Mouse (Mus musculus) intestine, embryonic 16.5 days (tissue): Measurements from ENCODE around the gene Shprh. TPM values are rescaled to one million over a fixed set of nuclear protein-coding genes. Genes with fewer than 3 reads are reported as not detected.

Source experiments
- ATAC-seq: fragments of 200-750 bp; cut with Nextera tagmentation; 2 replicates; pipeline ENCODE4 v1.8.0; 2017; ENCODE audit warnings: moderate TSS enrichment, moderate library complexity
- H3K27ac ChIP-seq: fragments of 300-500 bp; sonication (generic); 2 replicates; pipeline ENCODE4 v1.5.1; 2014; ENCODE audit warnings: mild to moderate bottlenecking, low read length
- H3K27me3 ChIP-seq: fragments of 300-500 bp; sonication (generic); replicated peaks from 2 replicates; pipeline ENCODE4 v1.6.1; 2014; ENCODE audit warnings: low read length, control low read depth, mixed read lengths; ENCODE audit not compliant: control insufficient read depth, insufficient read depth
- H3K36me3 ChIP-seq: fragments of 300-500 bp; sonication (generic); 2 replicates; pipeline ENCODE4 v1.6.1; 2014; ENCODE audit warnings: low read length, control low read depth; ENCODE audit not compliant: control insufficient read depth, insufficient read depth
- H3K4me1 ChIP-seq: fragments of 300-500 bp; sonication (generic); 2 replicates; pipeline ENCODE4 v1.6.1; 2014; ENCODE audit warnings: low read length, control low read depth, mixed read lengths; ENCODE audit not compliant: control insufficient read depth, insufficient read depth
- H3K4me2 ChIP-seq: fragments of 300-500 bp; sonication (generic); 2 replicates; pipeline ENCODE4 v1.6.1; 2014; ENCODE audit warnings: low read depth, low read length, control low read depth
- H3K4me3 ChIP-seq: fragments of 300-500 bp; sonication (generic); 2 replicates; pipeline ENCODE4 v1.5.1; 2014; ENCODE audit warnings: mild to moderate bottlenecking, low read length
- H3K9ac ChIP-seq: fragments of 300-500 bp; sonication (generic); 2 replicates; pipeline ENCODE4 v1.6.1; 2014; ENCODE audit warnings: low read depth, low read length
- H3K9me3 ChIP-seq: fragments of 300-500 bp; sonication (generic); 2 replicates; pipeline ENCODE4 v1.6.1; 2016; ENCODE audit warnings: low read length, control low read depth; ENCODE audit not compliant: control insufficient read depth
- WGBS: fragments of 180-500 bp; shearing (Covaris S2); extraction: QIAGEN DNeasy Blood & Tissue Kit; methylation state at CpG from one replicate; pipeline ENCODE4 v1.1.7; 2014; 5-methylcytosine and 5-hydroxymethylcytosine counted together
- polyA plus RNA-seq: library from polyadenylated mRNA; unstranded; fragments of >200 nt; fragmentation: Nextera tagmentation; extraction: Ambion mirVana; gene quantifications from 2 replicates; pipeline ENCODE4 v1.2.1, GENCODE M21; 2015

Gene Shprh
- polyA plus RNA-seq, result 9.3 and 9.6 TPM in 2 replicates

DNA sequence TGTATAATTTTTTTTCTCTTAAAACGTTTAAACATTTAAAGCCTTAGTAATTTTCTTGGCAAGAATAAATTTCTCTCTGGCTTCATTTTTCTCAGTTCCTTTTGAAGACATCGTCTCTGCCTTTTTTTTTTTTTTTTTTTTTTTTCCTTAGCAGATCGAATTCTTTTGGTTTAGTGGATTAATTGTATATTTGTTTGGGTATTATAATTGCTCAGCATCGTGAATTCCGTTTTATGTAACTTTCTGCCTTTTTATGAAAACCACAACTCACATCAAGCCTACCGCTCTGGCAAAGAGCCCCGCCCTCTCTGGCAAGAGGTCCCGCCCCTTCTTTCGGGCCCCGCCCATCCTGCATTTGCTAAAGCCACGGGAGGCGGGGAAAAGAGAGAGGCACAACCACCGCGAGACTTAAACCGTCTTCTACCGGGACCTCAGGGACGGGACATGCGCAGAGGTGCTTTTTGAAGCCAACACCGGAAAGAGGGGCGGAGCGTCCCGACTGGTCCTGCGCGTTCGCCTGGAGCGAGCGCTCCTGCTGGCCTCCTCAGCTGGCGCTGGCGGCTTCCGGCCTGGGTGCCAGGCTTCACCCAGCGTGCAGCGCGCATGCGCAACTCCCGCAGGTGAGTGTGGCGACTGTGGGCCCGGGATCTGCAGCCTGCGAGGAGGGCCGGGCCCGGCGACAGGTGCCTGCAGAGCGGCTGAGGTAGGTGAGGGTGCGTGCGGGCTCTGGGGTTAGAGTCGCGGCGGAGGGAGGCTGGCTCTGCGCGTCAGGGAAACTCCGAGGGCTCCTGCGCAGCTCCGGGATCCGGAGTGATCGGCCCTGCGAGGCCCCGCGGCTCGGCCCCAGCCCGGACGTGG is at the start of gene Shprh:
Shprh (plus strand) TSS at position 544 of the 858 bp plus-strand sequence.
- peak within 1 kb of the TSS; percentile 74 for H3K27ac ChIP-seq
- WGBS, result 1% methylated on average over 59 of the region's 60 CpGs
- H3K4me1 ChIP-seq, result peaks cover 8% of the 10 kb centered on the region
- H3K9me3 ChIP-seq, result no peaks in the 10 kb centered on the region
- peak within 1 kb of the TSS; percentile 93 for H3K9ac ChIP-seq
- peak within 1 kb of the TSS; percentile 96 for H3K4me3 ChIP-seq
- H3K4me2 ChIP-seq, result peak within 1 kb of the TSS; percentile 79
- 0 out of 2 replicates have a peak, but pooled peaks cover 3% of the 10 kb centered on the region for H3K36me3 ChIP-seq
- peak; percentile 100 for ATAC-seq
- H3K27me3 ChIP-seq, result no peaks in the 10 kb centered on the region

DNA sequence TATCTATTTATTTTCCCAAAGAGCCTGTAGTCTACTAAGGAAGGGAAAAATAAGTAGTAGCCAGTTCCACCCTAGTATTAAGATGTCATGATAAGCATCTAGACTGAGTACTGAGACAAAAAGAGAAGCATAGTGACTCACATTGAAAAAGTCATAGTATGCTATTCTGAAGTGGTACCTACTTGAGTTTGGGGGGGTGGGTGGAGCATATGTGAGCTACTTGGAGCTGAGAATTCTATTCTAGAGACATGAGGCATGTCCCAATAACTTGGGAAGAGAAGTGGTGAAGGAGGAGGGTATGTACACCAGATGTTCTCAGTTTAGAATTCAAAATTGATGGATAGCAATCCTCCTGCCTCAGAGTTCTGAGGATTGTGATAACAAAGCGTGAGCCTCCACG is 27.4 kb upstream of the Shprh start:
- H3K9me3 ChIP-seq, result no peaks in the 10 kb centered on the region
- H3K4me2 ChIP-seq, result no peak overlapping the region
- H3K4me1 ChIP-seq, result no peaks in the 10 kb centered on the region
- no peaks in the 10 kb centered on the region for H3K27me3 ChIP-seq
- WGBS, result 89% methylated on average over 2 of the region's 2 CpGs
- no peak overlapping the region for H3K4me3 ChIP-seq
- H3K9ac ChIP-seq, result no peak overlapping the region
- H3K36me3 ChIP-seq, result no peaks in the 10 kb centered on the region
- no peak overlapping the region for H3K27ac ChIP-seq
- ATAC-seq, result no peak

GRCm38 (mm10) chr10:11145580-11145979 is 3.6 kb upstream of the Shprh start:
- Histone ChIP-seq H3K27ac (no peak overlapping the region), H3K4me3 (no peak overlapping the region), H3K4me2 (no peak overlapping the region), H3K9me3 (no peaks in the 10 kb centered on the region), H3K36me3 (no peaks in the 10 kb centered on the region), H3K4me1 (peaks cover 5% of the 10 kb centered on the region), H3K27me3 (no peaks in the 10 kb centered on the region), H3K9ac (no peak overlapping the region)
- ATAC-seq, result no peak

DNA sequence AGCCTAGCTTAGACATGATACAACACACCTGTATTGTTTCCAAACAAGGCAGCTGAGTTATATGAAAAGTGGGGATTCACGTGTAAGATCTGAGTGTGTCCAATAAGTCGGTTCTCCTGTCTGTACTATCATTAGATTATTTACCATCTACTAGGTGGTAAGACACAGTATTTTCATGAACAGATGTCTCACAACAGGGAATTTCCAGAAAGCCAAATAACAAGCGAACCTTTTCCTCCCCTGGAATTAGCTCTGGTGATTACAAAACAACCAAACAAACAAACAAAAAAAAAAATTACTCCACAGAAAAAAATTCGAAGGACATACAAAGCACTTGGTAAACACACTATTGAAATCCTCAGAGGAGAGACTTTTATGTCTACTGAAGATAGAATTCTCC is 781 bp upstream of the Shprh start:
- H3K4me1 ChIP-seq, result peaks cover 8% of the 10 kb centered on the region
- H3K27ac ChIP-seq, result no peak overlapping the region
- no peak overlapping the region for H3K9ac ChIP-seq
- no peak overlapping the region for H3K4me2 ChIP-seq
- no peak for ATAC-seq
- WGBS, result 58% methylated on average over 4 of the region's 4 CpGs
- H3K4me3 ChIP-seq, result no peak overlapping the region
- H3K36me3 ChIP-seq, result 0 out of 2 replicates have a peak, but pooled peaks cover 3% of the 10 kb centered on the region
- H3K27me3 ChIP-seq, result no peaks in the 10 kb centered on the region
- H3K9me3 ChIP-seq, result no peaks in the 10 kb centered on the region

- WGBS, result under 1% methylated on average over 20 of the region's 20 CpGs
Observed at GRCm38 (mm10) chr10:11149742-11150125, 507 bp downstream of the Shprh start.

DNA sequence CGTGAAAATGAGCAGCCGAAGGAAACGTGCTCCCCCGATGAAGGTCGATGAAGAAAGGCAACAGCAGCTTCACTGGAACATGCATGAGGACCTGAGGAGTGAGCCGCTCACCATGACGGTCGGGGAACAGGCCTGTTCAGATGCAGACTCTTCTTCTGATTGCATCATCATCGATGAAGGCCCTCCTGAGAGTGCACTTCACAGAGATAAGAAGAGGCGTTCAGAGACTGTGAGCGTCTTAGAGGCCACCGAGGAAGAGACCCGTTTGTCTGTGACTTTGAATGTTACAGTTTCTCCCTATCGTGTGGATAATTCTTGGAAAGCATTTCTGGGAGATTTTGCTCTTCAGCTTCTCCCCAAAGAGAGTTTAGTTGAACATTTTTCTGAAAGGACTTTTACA is 2.4 kb downstream of the Shprh start:
- Histone ChIP-seq H3K4me3 (no peak overlapping the region), H3K27ac (no peak overlapping the region), H3K9ac (no peak overlapping the region), H3K36me3 (0 out of 2 replicates have a peak, but pooled peaks cover 3% of the 10 kb centered on the region), H3K4me2 (no peak overlapping the region), H3K4me1 (peaks cover 8% of the 10 kb centered on the region), H3K9me3 (no peaks in the 10 kb centered on the region), H3K27me3 (no peaks in the 10 kb centered on the region)
- ATAC-seq, result no peak
- WGBS, result 91% methylated on average over 14 of the region's 14 CpGs

More at GRCm38 (mm10) chr10:11149742-11150125, 507 bp downstream of the Shprh start:
- H3K9me3 ChIP-seq, result no peaks in the 10 kb centered on the region
- 0 out of 2 replicates have a peak, but pooled peaks cover 3% of the 10 kb centered on the region for H3K36me3 ChIP-seq
- peak overlapping the region; percentile 79 for H3K4me2 ChIP-seq
- H3K4me1 ChIP-seq, result peaks cover 8% of the 10 kb centered on the region
- ATAC-seq, result peak; percentile 51
- H3K27ac ChIP-seq, result peak overlapping the region; percentile 74
- peak overlapping the region; percentile 93 for H3K9ac ChIP-seq
- peak overlapping the region; percentile 96 for H3K4me3 ChIP-seq
- no peaks in the 10 kb centered on the region for H3K27me3 ChIP-seq

- no peaks in the 10 kb centered on the region for H3K27me3 ChIP-seq
- H3K9ac ChIP-seq, result no peak overlapping the region
- WGBS, result 86% methylated on average over 9 of the region's 9 CpGs
- H3K27ac ChIP-seq, result no peak overlapping the region
- H3K4me2 ChIP-seq, result no peak overlapping the region
- no peak overlapping the region for H3K4me3 ChIP-seq
- no peak for ATAC-seq
- H3K36me3 ChIP-seq, result peaks cover 6% of the 10 kb centered on the region; the same call in 1 of the 2 replicates
- H3K9me3 ChIP-seq, result no peaks in the 10 kb centered on the region
- no peaks in the 10 kb centered on the region for H3K4me1 ChIP-seq
Observed at GRCm38 (mm10) chr10:11157039-11157438, 7.8 kb downstream of the Shprh start.

DNA sequence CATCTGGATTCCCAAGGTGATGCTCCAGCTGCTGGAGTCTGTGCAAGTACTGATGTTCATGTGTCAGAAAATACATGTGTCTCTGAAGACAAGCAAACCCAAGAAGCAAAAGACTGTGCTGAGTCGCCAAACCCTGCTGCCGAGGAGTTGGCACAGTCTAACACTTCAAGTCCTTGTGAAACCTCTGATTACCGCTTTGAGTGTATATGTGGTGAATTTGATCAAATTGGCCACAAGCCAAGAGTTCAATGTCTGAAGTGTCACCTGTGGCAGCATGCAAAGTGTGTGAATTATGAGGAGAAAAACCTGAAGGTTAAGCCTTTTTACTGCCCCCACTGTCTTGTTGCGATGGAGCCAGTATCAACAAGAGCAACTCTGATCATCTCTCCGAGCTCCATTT is 15.3 kb downstream of the Shprh start:
- WGBS, result 82% methylated on average over 5 of the region's 5 CpGs

DNA sequence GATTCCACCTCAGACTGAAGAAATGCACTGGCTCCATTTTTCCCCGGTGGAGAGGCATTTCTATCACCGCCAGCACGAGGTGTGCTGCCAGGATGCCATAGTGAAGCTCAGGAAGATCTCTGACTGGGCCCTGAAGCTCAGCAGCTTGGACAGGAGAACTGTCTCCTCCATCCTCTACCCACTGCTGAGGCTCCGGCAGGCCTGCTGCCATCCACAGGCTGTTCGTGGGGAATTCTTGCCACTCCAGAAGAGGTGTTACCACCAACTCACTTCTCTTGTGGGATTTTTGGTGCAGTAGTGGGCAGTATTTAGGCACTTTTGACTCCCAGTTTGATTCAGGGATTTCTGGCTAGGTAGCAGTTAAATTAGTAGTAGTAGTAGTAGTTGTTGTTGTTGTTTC is 21.0 kb downstream of the Shprh start:
- WGBS, result 88% methylated on average over 5 of the region's 5 CpGs
- no peak overlapping the region for H3K9ac ChIP-seq
- H3K4me1 ChIP-seq, result no peaks in the 10 kb centered on the region
- no peak overlapping the region for H3K4me2 ChIP-seq
- ATAC-seq, result no peak
- H3K4me3 ChIP-seq, result no peak overlapping the region
- no peaks in the 10 kb centered on the region for H3K27me3 ChIP-seq
- no peaks in the 10 kb centered on the region for H3K9me3 ChIP-seq
- H3K27ac ChIP-seq, result no peak overlapping the region
- H3K36me3 ChIP-seq, result peaks cover 14% of the 10 kb centered on the region

More for the DNA sequence above, 15.3 kb downstream of the Shprh start:
- ATAC-seq, result peak; percentile 89
- Histone ChIP-seq H3K9ac (no peak overlapping the region), H3K4me1 (no peaks in the 10 kb centered on the region), H3K9me3 (no peaks in the 10 kb centered on the region), H3K27me3 (no peaks in the 10 kb centered on the region), H3K27ac (no peak overlapping the region), H3K4me3 (no peak overlapping the region), H3K36me3 (peaks cover 15% of the 10 kb centered on the region; the same call in 1 of the 2 replicates), H3K4me2 (no peak overlapping the region)
